In the genomic region with DNA sequence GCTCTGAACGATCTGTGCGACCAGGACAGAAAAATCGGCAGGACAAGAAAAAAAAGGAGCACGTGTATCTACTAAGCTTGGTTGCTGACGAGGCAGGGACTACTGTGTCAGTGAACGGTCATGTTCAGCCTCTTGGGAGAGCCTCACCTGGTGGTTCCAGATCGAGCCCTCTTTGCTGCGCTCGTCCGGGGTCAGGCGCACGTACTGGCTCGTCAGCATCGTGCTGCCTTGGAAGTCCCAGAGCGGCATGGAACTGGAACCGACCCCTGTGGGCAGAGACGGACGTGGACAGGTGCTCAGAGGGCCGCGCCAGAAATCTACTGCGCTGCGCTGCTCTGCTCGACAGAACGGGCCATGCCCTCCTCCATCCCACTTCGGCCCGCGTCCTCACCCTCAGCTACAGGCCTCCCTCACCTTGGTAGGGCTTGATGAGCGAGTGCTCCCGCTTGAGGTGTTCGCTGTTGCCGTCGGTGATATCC, we compare ENCODE assay signal across 8 mouse cellular contexts. TPM values are rescaled to one million over a fixed set of nuclear protein-coding genes. Genes with fewer than 3 reads are reported as not detected.
DNase-seq lines count a peak whose midpoint lies in the region; ATAC-seq and TF ChIP-seq lines count a peak whose summit lies in the region.

No protein-coding gene starts in this region.

- H3K9me3 ChIP-seq in liver, embryonic 13.5 days (replicated peaks) = no peaks in the 10 kb centered on the region
- H3K9me3 ChIP-seq in stomach, embryonic 14.5 days (ENCODE audit: control insufficient read depth, low read depth, low read length) = no peaks in the 10 kb centered on the region

- peaks cover 11% of the 10 kb centered on the region for H3K36me3 ChIP-seq in spleen, adult 2 months (ENCODE audit: control insufficient read depth, insufficient read depth, low read length)
- H3K36me3 ChIP-seq in liver, embryonic 13.5 days = peaks cover 41% of the 10 kb centered on the region
- peaks cover 12% of the 10 kb centered on the region; the same call in 1 of the 2 replicates for H3K36me3 ChIP-seq in stomach, embryonic 14.5 days (ENCODE audit: control insufficient read depth, insufficient read depth, low read length)

- peak overlapping the region; percentile 93 for H3K27ac ChIP-seq in spleen, adult 2 months (ENCODE audit: insufficient read depth, low read length)
- H3K27ac ChIP-seq in liver, embryonic 13.5 days = peak overlapping the region; percentile 94
- H3K27ac ChIP-seq in stomach, embryonic 14.5 days (ENCODE audit: low read length) = peak overlapping the region; percentile 87

- no peak for DNase-seq in frontal cortex, postnatal 25 days (ENCODE audit: low spot score in 2 of 2)
- no peak for DNase-seq in spleen, adult 2 months (ENCODE audit: low read depth in 1 of 2, low spot score in 2 of 2)
- no peak for DNase-seq in spleen, postnatal 4 days (ENCODE audit: low spot score in 2 of 2)
- DNase-seq in gastrocnemius, adult 8-10 months (ENCODE audit: low spot score in 2 of 2) = peak; percentile 17 to 31
- no peak for DNase-seq in liver, embryonic 13.5 days
- DNase-seq in left cerebral cortex, adult 8-10 months (ENCODE audit: low spot score in 2 of 2) = no peak

- WGBS in spleen, adult 2 months = 1% methylated on average over 32 of the region's 32 CpGs
- under 1% methylated on average over 32 of the region's 32 CpGs for whole genome bisulfite sequencing in liver, embryonic 13.5 days (ENCODE audit: insufficient replicate concordance)
- under 1% methylated on average over 32 of the region's 32 CpGs for WGBS in stomach, embryonic 14.5 days

- peak overlapping the region; percentile 89 for H3K4me3 ChIP-seq in spleen, adult 2 months (ENCODE audit: extremely low read depth, insufficient read depth, insufficient read length)
- peak overlapping the region; percentile 93 for H3K4me3 ChIP-seq in liver, embryonic 13.5 days (replicated peaks)
- peak overlapping the region; percentile 88 for H3K4me3 ChIP-seq in stomach, embryonic 14.5 days (ENCODE audit: low read depth, low read length)

- H3K9ac ChIP-seq in liver, embryonic 13.5 days = peak overlapping the region; percentile 93
- H3K9ac ChIP-seq in stomach, embryonic 14.5 days (replicated peaks; ENCODE audit: low read depth, low read length) = peak overlapping the region; percentile 77

- peak; percentile 17; the same call in 1 of the 2 replicates for ATAC-seq in frontal cortex, adult (ENCODE audit: low TSS enrichment)
- peak; percentile 40 for ATAC-seq in liver, embryonic 13.5 days (ENCODE audit: low read depth)
- ATAC-seq in stomach, embryonic 14.5 days (ENCODE audit: insufficient number of reproducible peaks, insufficient read depth, low FRiP score, low read depth) = peak; percentile 49; the same call in 1 of the 2 replicates

- TF ChIP-seq CTCF in spleen, adult 2 months (IDR thresholded peaks at IDR 0.05; ENCODE audit: extremely low read depth, insufficient read depth, insufficient read length, insufficient replicate concordance) = no peak

- H3K27me3 ChIP-seq in spleen, adult 2 months (ENCODE audit: control insufficient read depth, insufficient read depth, low read length) = no peaks in the 10 kb centered on the region
- H3K27me3 ChIP-seq in liver, embryonic 13.5 days = 0 out of 2 replicates have a peak, but pooled peaks cover 2% of the 10 kb centered on the region
- no peaks in the 10 kb centered on the region for H3K27me3 ChIP-seq in stomach, embryonic 14.5 days (ENCODE audit: control insufficient read depth, insufficient read depth, low read length)

- TF ChIP-seq POLR2A in spleen, adult 2 months (IDR thresholded peaks at IDR 0.05; ENCODE audit: low read depth, low read length) = no peak

- H3K4me2 ChIP-seq in liver, embryonic 13.5 days = peak overlapping the region; percentile 84
- peak overlapping the region; percentile 83 for H3K4me2 ChIP-seq in stomach, embryonic 14.5 days (replicated peaks; ENCODE audit: low read depth, low read length)

- no peaks in the 10 kb centered on the region; the same call in 1 of the 2 replicates for H3K4me1 ChIP-seq in spleen, adult 2 months (ENCODE audit: control insufficient read depth, insufficient read depth, insufficient read length)
- H3K4me1 ChIP-seq in liver, embryonic 13.5 days (replicated peaks) = peaks cover 46% of the 10 kb centered on the region
- peaks cover 14% of the 10 kb centered on the region; the same call in 1 of the 2 replicates for H3K4me1 ChIP-seq in stomach, embryonic 14.5 days (ENCODE audit: control insufficient read depth, insufficient read depth, low read length)

RNA-seq across cellular contexts. Expression of a gene that starts 0.6 kb away (rescaled TPM):
- polyA plus RNA-seq in spleen, adult 2 months (2012; rRNA removed) = 63.9 and 70.1 TPM in 2 replicates
- 10 to 100 TPM; 32.5 to 39.6 (median 34.6) TPM for total RNA-seq in gastrocnemius, adult 8-10 months (2022)
- 59.1 and 65.6 TPM in 2 replicates for polyA plus RNA-seq in liver, embryonic 13.5 days (2015; fragmentation: Nextera tagmentation; extraction: Ambion mirVana)
- polyA plus RNA-seq in stomach, embryonic 14.5 days (2014; fragmentation: Nextera tagmentation; extraction: Ambion mirVana) = 91.7 and 98.6 TPM in 2 replicates
- total RNA-seq in left cerebral cortex, adult 8-10 months (2022) = 10 to 100 TPM; 47.2 to 56.7 (median 49.1) TPM

RNA-seq across cellular contexts. Expression of a gene that starts 7.5 kb away (rescaled TPM):
- 54.7 and 68.4 TPM in 2 replicates for polyA plus RNA-seq in spleen, adult 2 months (2012; rRNA removed)
- under 1 TPM in 2 of 4 experiments, not detected in 2; 0.29 to 0.35 TPM for total RNA-seq in gastrocnemius, adult 8-10 months (2022)
- polyA plus RNA-seq in liver, embryonic 13.5 days (2015; fragmentation: Nextera tagmentation; extraction: Ambion mirVana) = 1.4 and 1.8 TPM in 2 replicates
- 0.53 and 0.78 TPM in 2 replicates for polyA plus RNA-seq in stomach, embryonic 14.5 days (2014; fragmentation: Nextera tagmentation; extraction: Ambion mirVana)
- total RNA-seq in left cerebral cortex, adult 8-10 months (2022) = 10 to 100 TPM; 54.2 to 59.0 (median 55.0) TPM

RNA-seq across cellular contexts. Expression of a gene that starts 32.4 kb away (rescaled TPM):
- polyA plus RNA-seq in spleen, adult 2 months (2012; rRNA removed) = 14.3 and 18.5 TPM in 2 replicates
- not detected for total RNA-seq in gastrocnemius, adult 8-10 months (2022)
- polyA plus RNA-seq in liver, embryonic 13.5 days (2015; fragmentation: Nextera tagmentation; extraction: Ambion mirVana) = 22.0 and 23.0 TPM in 2 replicates
- polyA plus RNA-seq in stomach, embryonic 14.5 days (2014; fragmentation: Nextera tagmentation; extraction: Ambion mirVana) = 33.5 and 40.7 TPM in 2 replicates
- 1 to 10 TPM in 2 of 4 experiments, under 1 TPM in 2; 0.65 to 1.6 (median 0.97) TPM for total RNA-seq in left cerebral cortex, adult 8-10 months (2022)

RNA-seq across cellular contexts. Expression of a gene that starts 36.0 kb away (rescaled TPM):
- polyA plus RNA-seq in spleen, adult 2 months (2012; rRNA removed) = 0.87 and 2.2 TPM in 2 replicates
- not detected for total RNA-seq in gastrocnemius, adult 8-10 months (2022)
- not detected in 2 replicates for polyA plus RNA-seq in liver, embryonic 13.5 days (2015; fragmentation: Nextera tagmentation; extraction: Ambion mirVana)
- 0.18 TPM in 1 of 2 replicates, not detected in the other for polyA plus RNA-seq in stomach, embryonic 14.5 days (2014; fragmentation: Nextera tagmentation; extraction: Ambion mirVana)
- under 1 TPM in 2 of 4 experiments, not detected in 2; 0.16 to 0.17 TPM for total RNA-seq in left cerebral cortex, adult 8-10 months (2022)

RNA-seq across cellular contexts. Expression of a gene that starts 40.3 kb away (rescaled TPM):
- 54.7 and 75.2 TPM in 2 replicates for polyA plus RNA-seq in spleen, adult 2 months (2012; rRNA removed)
- total RNA-seq in gastrocnemius, adult 8-10 months (2022) = 10 to 100 TPM; 32.0 to 37.3 (median 34.5) TPM
- 38.0 and 45.0 TPM in 2 replicates for polyA plus RNA-seq in liver, embryonic 13.5 days (2015; fragmentation: Nextera tagmentation; extraction: Ambion mirVana)
- polyA plus RNA-seq in stomach, embryonic 14.5 days (2014; fragmentation: Nextera tagmentation; extraction: Ambion mirVana) = 81.0 and 89.9 TPM in 2 replicates
- total RNA-seq in left cerebral cortex, adult 8-10 months (2022) = 10 to 100 TPM; 74.1 to 86.1 (median 81.0) TPM

Comparison
In these comparisons a context has a peak if more than half of its experiments do, and no peak if none do; other contexts are left out.
1. DNase-seq: peak in gastrocnemius, adult 8-10 months (2 of 2); none in frontal cortex, postnatal 25 days (0 of 2), spleen, adult 2 months (0 of 2), spleen, postnatal 4 days (0 of 2), liver, embryonic 13.5 days (single experiment) and left cerebral cortex, adult 8-10 months (0 of 2).
2. RNA of a gene that starts 7.5 kb away (polyA plus RNA-seq): 54.7 to 68.4 TPM in spleen, adult 2 months; 1.4 to 1.8 TPM in liver, embryonic 13.5 days and 0.53 to 0.78 TPM in stomach, embryonic 14.5 days; every median in the first group is over 10 times any median in the second.
3. Peak in every context shown above with its lines, with median percentiles within 50 percentile points of each other: ATAC-seq, H3K27ac ChIP-seq and H3K4me3 ChIP-seq.